Mouse (Mus musculus) intestine, embryonic 15.5 days (tissue): ENCODE data around the gene Cfap97d2. TPM values are rescaled to one million over a fixed set of nuclear protein-coding genes. Genes with fewer than 3 reads are reported as not detected.

ENCODE experiments used
- ATAC-seq: fragments of 200-750 bp; cut with Nextera tagmentation; 2 replicates; pipeline ENCODE4 v1.8.0; 2017; ENCODE audit warnings: moderate TSS enrichment, moderate library complexity
- H3K27ac ChIP-seq: fragments of 300-500 bp; sonication (generic); 2 replicates; pipeline ENCODE4 v1.5.1; 2015; ENCODE audit warnings: mild to moderate bottlenecking, inconsistent platforms
- H3K27me3 ChIP-seq: fragments of 300-500 bp; sonication (generic); replicated peaks from 2 replicates; pipeline ENCODE4 v1.6.1; 2015; ENCODE audit warnings: inconsistent platforms
- H3K36me3 ChIP-seq: fragments of 300-500 bp; sonication (generic); 2 replicates; pipeline ENCODE4 v1.6.1; 2015; ENCODE audit warnings: inconsistent platforms
- H3K4me1 ChIP-seq: fragments of 300-500 bp; sonication (generic); replicated peaks from 2 replicates; pipeline ENCODE4 v1.6.1; 2015; ENCODE audit warnings: inconsistent platforms
- H3K4me2 ChIP-seq: fragments of 300-500 bp; sonication (generic); replicated peaks from 2 replicates; pipeline ENCODE4 v1.6.1; 2015; ENCODE audit warnings: mild to moderate bottlenecking, inconsistent platforms
- H3K4me3 ChIP-seq: fragments of 300-500 bp; sonication (generic); replicated peaks from 2 replicates; pipeline ENCODE4 v1.5.1; 2015; ENCODE audit warnings: inconsistent platforms
- H3K9ac ChIP-seq: fragments of 300-500 bp; sonication (generic); 2 replicates; pipeline ENCODE4 v1.6.1; 2015; ENCODE audit warnings: inconsistent platforms
- H3K9me3 ChIP-seq: fragments of 300-500 bp; sonication (generic); 2 replicates; pipeline ENCODE4 v1.6.1; 2016; ENCODE audit warnings: inconsistent platforms
- WGBS: fragments of 180-500 bp; shearing (Covaris S2); methylation state at CpG from one replicate; pipeline ENCODE4 v1.1.7; 2015; 5-methylcytosine and 5-hydroxymethylcytosine counted together
- polyA plus RNA-seq: library from polyadenylated mRNA; unstranded; fragments of >200 nt; fragmentation: Nextera tagmentation; extraction: Ambion mirVana; gene quantifications from 2 replicates; pipeline ENCODE4 v1.2.1, GENCODE M21; 2015

Gene Cfap97d2
- polyA plus RNA-seq, 1 experiment from 2014 or later = 0.10 TPM

DNA sequence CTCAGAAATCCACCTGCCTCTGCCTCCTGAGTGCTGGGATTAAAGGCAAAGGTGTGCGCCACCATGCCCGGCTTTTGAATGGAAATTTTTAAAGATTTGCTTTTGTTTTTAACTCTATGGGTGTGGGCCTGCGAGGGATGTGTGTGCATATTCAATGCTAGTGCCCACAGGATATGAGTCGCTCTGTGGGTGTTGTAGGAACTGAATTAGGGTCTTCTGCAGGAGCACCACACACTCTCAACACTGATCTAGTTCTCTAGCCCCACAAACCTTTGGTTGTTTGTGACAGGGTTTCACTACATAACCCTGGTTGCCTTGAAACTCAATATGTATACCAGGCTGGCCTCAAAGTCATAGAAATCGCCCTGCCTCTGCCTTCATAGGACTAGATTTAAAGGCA is 16.4 kb upstream of the Cfap97d2 start:
- 83% methylated on average over 5 of the region's 5 CpGs for WGBS
- Histone ChIP-seq H3K4me1 (peaks cover 13% of the 10 kb centered on the region), H3K9me3 (no peaks in the 10 kb centered on the region), H3K27me3 (no peaks in the 10 kb centered on the region), H3K9ac (no peak overlapping the region), H3K4me2 (no peak overlapping the region), H3K4me3 (no peak overlapping the region), H3K36me3 (no peaks in the 10 kb centered on the region), H3K27ac (no peak overlapping the region)
- ATAC-seq = no peak

GRCm38 (mm10) chr8:13692302-13693066 is 13.2 kb upstream of the Cfap97d2 start:
- H3K9ac ChIP-seq = no peak overlapping the region
- no peaks in the 10 kb centered on the region for H3K36me3 ChIP-seq
- WGBS = 64% methylated on average over 10 of the region's 10 CpGs
- H3K4me2 ChIP-seq = no peak overlapping the region
- ATAC-seq = no peak
- H3K9me3 ChIP-seq = no peaks in the 10 kb centered on the region
- peaks cover 20% of the 10 kb centered on the region for H3K4me1 ChIP-seq
- H3K27me3 ChIP-seq = no peaks in the 10 kb centered on the region
- no peak overlapping the region for H3K27ac ChIP-seq
- H3K4me3 ChIP-seq = no peak overlapping the region

GRCm38 (mm10) chr8:13694735-13695134 is 11.0 kb upstream of the Cfap97d2 start:
- H3K9me3 ChIP-seq = no peaks in the 10 kb centered on the region
- H3K27ac ChIP-seq = no peak overlapping the region
- ATAC-seq = 0 out of 2 replicates have a peak, but pooled peaks have one; percentile 21
- WGBS = 24% methylated on average over 12 of the region's 12 CpGs
- no peaks in the 10 kb centered on the region for H3K36me3 ChIP-seq
- H3K9ac ChIP-seq = no peak overlapping the region
- H3K4me1 ChIP-seq = peaks cover 17% of the 10 kb centered on the region; the same call in 1 of the 2 replicates
- no peak overlapping the region for H3K4me2 ChIP-seq
- no peaks in the 10 kb centered on the region for H3K27me3 ChIP-seq
- H3K4me3 ChIP-seq = no peak overlapping the region

DNA sequence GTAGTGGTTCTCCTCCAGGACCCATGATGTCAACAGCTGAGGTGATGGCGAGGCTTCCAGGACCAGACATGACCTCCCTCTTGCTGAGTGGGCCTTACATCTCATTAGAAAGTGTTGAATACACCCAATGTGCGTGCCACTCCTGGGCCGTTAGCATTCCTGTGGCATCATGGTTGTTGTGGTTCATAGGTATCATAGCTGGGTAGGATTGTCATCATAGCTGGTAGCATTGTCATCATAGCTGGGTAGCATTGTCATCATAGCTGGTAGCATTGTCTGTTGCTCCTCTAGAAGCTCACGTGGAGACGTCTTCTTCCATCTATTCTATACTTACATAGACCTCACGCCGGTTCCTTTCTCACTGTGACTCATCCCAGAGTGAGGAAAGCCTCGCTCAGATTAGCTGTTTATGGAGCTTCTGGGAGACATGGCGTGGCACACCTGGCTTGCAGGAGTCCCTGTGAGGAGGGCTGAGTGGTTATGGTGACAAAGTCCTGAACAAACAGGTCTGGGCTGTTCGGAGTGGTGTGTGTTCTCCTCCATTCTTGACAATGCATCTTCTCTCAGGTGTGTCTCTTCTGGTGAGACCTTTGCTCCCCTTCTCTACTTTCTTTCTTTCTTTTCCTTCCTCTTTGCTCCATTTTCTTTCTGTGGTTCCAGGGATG is 10.4 kb upstream of the Cfap97d2 start:
- H3K9me3 ChIP-seq = no peaks in the 10 kb centered on the region
- H3K36me3 ChIP-seq = no peaks in the 10 kb centered on the region
- H3K4me3 ChIP-seq = no peak overlapping the region
- 76% methylated on average over 10 of the region's 10 CpGs for WGBS
- H3K4me1 ChIP-seq = peaks cover 17% of the 10 kb centered on the region; the same call in 1 of the 2 replicates
- no peak overlapping the region for H3K27ac ChIP-seq
- peak; percentile 78 for ATAC-seq
- no peaks in the 10 kb centered on the region for H3K27me3 ChIP-seq
- H3K9ac ChIP-seq = no peak overlapping the region
- no peak overlapping the region for H3K4me2 ChIP-seq

DNA sequence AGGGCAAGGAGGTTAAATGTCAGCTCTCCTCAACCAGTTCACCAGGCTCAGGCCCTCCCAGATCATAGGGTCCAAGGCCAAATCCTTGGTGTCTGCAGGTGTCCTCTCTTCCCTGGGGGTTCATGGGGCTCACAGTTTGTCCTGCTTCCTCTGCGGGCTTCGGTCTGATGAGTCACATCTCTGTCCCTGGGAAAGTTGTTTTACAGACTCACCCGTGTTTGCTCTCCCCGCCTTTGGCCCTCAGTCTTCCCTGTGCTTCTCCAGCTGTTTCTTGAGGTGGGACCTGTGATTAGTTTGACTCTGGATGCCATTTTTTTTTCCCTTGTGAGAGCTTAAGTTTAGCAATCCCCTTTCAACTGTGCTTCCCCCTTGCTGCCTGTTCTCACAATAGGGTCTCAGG is 9.5 kb upstream of the Cfap97d2 start:
- H3K36me3 ChIP-seq = no peaks in the 10 kb centered on the region
- H3K27me3 ChIP-seq = no peaks in the 10 kb centered on the region
- no peaks in the 10 kb centered on the region for H3K9me3 ChIP-seq
- H3K9ac ChIP-seq = no peak overlapping the region
- WGBS = 60% methylated on average over 4 of the region's 4 CpGs
- H3K27ac ChIP-seq = no peak overlapping the region
- H3K4me3 ChIP-seq = no peak overlapping the region
- peaks cover 17% of the 10 kb centered on the region; the same call in 1 of the 2 replicates for H3K4me1 ChIP-seq
- 0 out of 2 replicates have a peak overlapping the region, but pooled peaks have one; percentile 19 for H3K4me2 ChIP-seq
- peak; percentile 27 for ATAC-seq

- ATAC-seq = no peak
- Histone ChIP-seq H3K9ac (no peak overlapping the region), H3K27me3 (no peaks in the 10 kb centered on the region), H3K36me3 (no peaks in the 10 kb centered on the region), H3K4me3 (no peak overlapping the region), H3K27ac (no peak overlapping the region), H3K9me3 (no peaks in the 10 kb centered on the region), H3K4me1 (peaks cover 19% of the 10 kb centered on the region; the same call in 1 of the 2 replicates), H3K4me2 (no peak overlapping the region)
- 84% methylated on average over 8 of the region's 8 CpGs for WGBS
Measured at GRCm38 (mm10) chr8:13697196-13697595, 8.5 kb upstream of the Cfap97d2 start.

DNA sequence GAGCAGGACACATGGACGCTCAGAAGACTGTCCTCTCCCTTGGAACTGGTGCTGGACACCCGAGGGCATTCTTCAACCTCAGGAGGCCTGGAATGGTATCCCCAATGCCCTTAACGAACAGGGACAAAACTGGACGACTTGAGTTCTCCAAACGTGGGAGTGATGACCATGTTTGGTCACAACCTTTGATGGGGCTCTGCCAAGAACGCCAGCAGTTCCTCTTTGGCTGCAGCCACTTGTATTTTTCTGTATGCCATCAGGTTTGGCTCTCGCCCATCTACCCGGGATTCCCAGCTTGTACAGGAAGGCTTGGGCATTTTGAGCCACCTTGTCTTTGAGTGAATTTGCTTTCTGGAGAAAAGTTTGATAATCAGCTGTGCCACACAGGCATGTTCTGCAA is 8.0 kb upstream of the Cfap97d2 start:
- H3K9ac ChIP-seq = no peak overlapping the region
- no peaks in the 10 kb centered on the region for H3K27me3 ChIP-seq
- H3K9me3 ChIP-seq = no peaks in the 10 kb centered on the region
- 76% methylated on average over 8 of the region's 8 CpGs for WGBS
- no peak overlapping the region for H3K4me2 ChIP-seq
- H3K27ac ChIP-seq = no peak overlapping the region
- ATAC-seq = no peak
- peaks cover 19% of the 10 kb centered on the region; the same call in 1 of the 2 replicates for H3K4me1 ChIP-seq
- H3K36me3 ChIP-seq = no peaks in the 10 kb centered on the region
- no peak overlapping the region for H3K4me3 ChIP-seq

DNA sequence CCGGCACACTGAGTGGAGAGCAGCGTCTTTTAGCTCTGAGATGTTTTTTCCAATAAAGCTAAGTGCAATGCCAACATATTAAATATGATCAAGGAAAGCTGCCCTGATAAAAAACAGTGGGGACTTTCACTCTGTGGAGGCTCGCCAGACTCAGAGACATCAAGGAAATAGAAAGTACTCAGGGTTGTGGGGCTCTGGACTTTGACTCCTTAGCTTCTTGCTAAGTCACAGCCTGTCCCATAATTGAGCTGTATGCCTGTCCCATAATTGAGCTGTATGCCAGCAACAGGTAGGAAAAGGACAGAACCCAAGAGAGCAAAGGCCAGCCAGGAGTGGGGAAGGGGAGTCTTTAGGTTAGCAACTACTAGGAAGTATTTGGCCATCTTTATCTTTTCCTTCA is 7.4 kb upstream of the Cfap97d2 start:
- H3K4me3 ChIP-seq = no peak overlapping the region
- no peaks in the 10 kb centered on the region for H3K36me3 ChIP-seq
- peak; percentile 67 for ATAC-seq
- H3K4me2 ChIP-seq = no peak overlapping the region
- no peak overlapping the region for H3K27ac ChIP-seq
- no peaks in the 10 kb centered on the region for H3K9me3 ChIP-seq
- no peak overlapping the region for H3K9ac ChIP-seq
- H3K27me3 ChIP-seq = no peaks in the 10 kb centered on the region
- 55% methylated on average over 3 of the region's 3 CpGs for WGBS
- peaks cover 19% of the 10 kb centered on the region; the same call in 1 of the 2 replicates for H3K4me1 ChIP-seq

GRCm38 (mm10) chr8:13699323-13699949 is 6.3 kb upstream of the Cfap97d2 start:
- ATAC-seq = no peak
- Histone ChIP-seq H3K4me3 (no peak overlapping the region), H3K4me1 (peaks cover 16% of the 10 kb centered on the region; the same call in 1 of the 2 replicates), H3K9me3 (no peaks in the 10 kb centered on the region), H3K9ac (no peak overlapping the region), H3K36me3 (no peaks in the 10 kb centered on the region), H3K27me3 (no peaks in the 10 kb centered on the region), H3K27ac (no peak overlapping the region), H3K4me2 (no peak overlapping the region)
- 79% methylated on average over 5 of the region's 5 CpGs for WGBS

- Histone ChIP-seq H3K36me3 (no peaks in the 10 kb centered on the region), H3K27ac (no peak overlapping the region), H3K9ac (no peak overlapping the region), H3K4me1 (peaks cover 10% of the 10 kb centered on the region), H3K9me3 (no peaks in the 10 kb centered on the region), H3K27me3 (no peaks in the 10 kb centered on the region), H3K4me2 (no peak overlapping the region), H3K4me3 (no peak overlapping the region)
- WGBS = 48% methylated on average over 4 of the region's 4 CpGs
- ATAC-seq = no peak
Measured at GRCm38 (mm10) chr8:13702755-13703154, 2.9 kb upstream of the Cfap97d2 start.

GRCm38 (mm10) chr8:13703756-13704155 is 1.9 kb upstream of the Cfap97d2 start:
- Histone ChIP-seq H3K9me3 (no peaks in the 10 kb centered on the region), H3K4me3 (no peak overlapping the region), H3K27me3 (no peaks in the 10 kb centered on the region), H3K9ac (no peak overlapping the region), H3K36me3 (no peaks in the 10 kb centered on the region), H3K4me1 (peaks cover 7% of the 10 kb centered on the region), H3K4me2 (no peak overlapping the region), H3K27ac (no peak overlapping the region)
- ATAC-seq = no peak
- 95% methylated on average over 6 of the region's 6 CpGs for WGBS

- ATAC-seq = no peak
- Histone ChIP-seq H3K27ac (no peak overlapping the region), H3K9ac (no peak overlapping the region), H3K4me3 (no peak overlapping the region), H3K4me2 (no peak overlapping the region), H3K9me3 (no peaks in the 10 kb centered on the region), H3K36me3 (no peaks in the 10 kb centered on the region), H3K4me1 (peaks cover 7% of the 10 kb centered on the region), H3K27me3 (no peaks in the 10 kb centered on the region)
- 86% methylated on average over 4 of the region's 4 CpGs for WGBS
Measured at GRCm38 (mm10) chr8:13704301-13704700, 1.4 kb upstream of the Cfap97d2 start.
